Mouse (Mus musculus) kidney, embryonic 14.5 days (tissue): ENCODE data around the gene Coq2. TPM values are rescaled to one million over a fixed set of nuclear protein-coding genes. Genes with fewer than 3 reads are reported as not detected.

Source experiments
- ATAC-seq: fragments of 200-750 bp; cut with Nextera tagmentation; 2 replicates; pipeline ENCODE4 v1.8.0; 2017; ENCODE audit warnings: moderate number of reproducible peaks, mild to moderate bottlenecking, moderate TSS enrichment, moderate library complexity; ENCODE audit not compliant: low FRiP score, low TSS enrichment
- H3K27ac ChIP-seq: fragments of 300-500 bp; sonication (generic); 2 replicates; pipeline ENCODE4 v1.5.1; 2014; ENCODE audit warnings: low read depth, mild to moderate bottlenecking, low read length, moderate library complexity, mixed read lengths
- H3K27me3 ChIP-seq: fragments of 300-500 bp; sonication (generic); 2 replicates; pipeline ENCODE4 v1.6.1; 2014; ENCODE audit warnings: mild to moderate bottlenecking, low read length; ENCODE audit not compliant: control insufficient read depth, insufficient read depth
- H3K36me3 ChIP-seq: fragments of 300-500 bp; sonication (generic); 2 replicates; pipeline ENCODE4 v1.6.1; 2014; ENCODE audit warnings: low read length, mixed read lengths; ENCODE audit not compliant: control insufficient read depth, insufficient read depth
- H3K4me1 ChIP-seq: fragments of 300-500 bp; sonication (generic); 2 replicates; pipeline ENCODE4 v1.6.1; 2014; ENCODE audit warnings: low read length, mixed read lengths; ENCODE audit not compliant: control insufficient read depth, insufficient read depth
- H3K4me2 ChIP-seq: fragments of 300-500 bp; sonication (generic); replicated peaks from 2 replicates; pipeline ENCODE4 v1.6.1; 2014; ENCODE audit warnings: low read depth, mild to moderate bottlenecking, low read length
- H3K4me3 ChIP-seq: fragments of 300-500 bp; sonication (generic); 2 replicates; pipeline ENCODE4 v1.5.1; 2014; ENCODE audit warnings: mild to moderate bottlenecking, low read length
- H3K9ac ChIP-seq: fragments of 300-500 bp; sonication (generic); 2 replicates; pipeline ENCODE4 v1.6.1; 2014; ENCODE audit warnings: low read depth, mild to moderate bottlenecking, low read length, moderate library complexity
- H3K9me3 ChIP-seq: fragments of 300-500 bp; sonication (generic); 2 replicates; pipeline ENCODE4 v1.6.1; 2016; ENCODE audit warnings: low read length; ENCODE audit not compliant: control insufficient read depth
- WGBS: fragments of 180-500 bp; shearing (Covaris S2); extraction: QIAGEN DNeasy Blood & Tissue Kit; methylation state at CpG from one replicate; pipeline ENCODE4 v1.1.7; 2014; 5-methylcytosine and 5-hydroxymethylcytosine counted together
- polyA plus RNA-seq: library from polyadenylated mRNA; unstranded; fragments of >200 nt; fragmentation: Nextera tagmentation; extraction: Ambion mirVana; gene quantifications from 2 replicates; pipeline ENCODE4 v1.2.1, GENCODE M21; 2014

The Coq2 gene
- polyA plus RNA-seq, 1 experiment from 2014 or later, result 76.4 TPM

DNA sequence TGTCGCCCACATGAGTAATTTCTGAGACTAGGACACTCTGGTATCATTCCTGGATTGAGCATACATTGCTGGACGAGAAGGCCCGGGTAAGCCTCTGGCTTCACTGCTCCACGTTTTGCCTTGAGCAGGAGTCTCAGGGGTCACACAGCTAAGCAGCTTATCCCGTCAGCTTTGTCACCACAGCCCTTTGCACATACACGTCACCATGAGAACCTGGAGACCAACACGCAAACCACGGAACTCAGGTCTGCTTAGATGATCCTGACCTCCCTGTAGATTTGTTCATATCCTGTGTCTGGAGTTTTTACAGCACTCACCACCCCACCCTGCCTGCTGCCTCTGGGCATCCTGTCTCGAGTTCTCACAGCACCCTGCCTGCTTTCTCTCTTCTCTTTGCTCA is 54.0 kb downstream of the Coq2 start:
- ATAC-seq, result 0 out of 2 replicates have a peak, but pooled peaks have one; percentile 32
- Histone ChIP-seq H3K27ac (no peak overlapping the region), H3K4me1 (no peaks in the 10 kb centered on the region), H3K4me2 (no peak overlapping the region), H3K27me3 (no peaks in the 10 kb centered on the region), H3K36me3 (no peaks in the 10 kb centered on the region), H3K9me3 (no peaks in the 10 kb centered on the region), H3K9ac (no peak overlapping the region), H3K4me3 (no peak overlapping the region)
- 69% methylated on average over 9 of the region's 9 CpGs for WGBS

DNA sequence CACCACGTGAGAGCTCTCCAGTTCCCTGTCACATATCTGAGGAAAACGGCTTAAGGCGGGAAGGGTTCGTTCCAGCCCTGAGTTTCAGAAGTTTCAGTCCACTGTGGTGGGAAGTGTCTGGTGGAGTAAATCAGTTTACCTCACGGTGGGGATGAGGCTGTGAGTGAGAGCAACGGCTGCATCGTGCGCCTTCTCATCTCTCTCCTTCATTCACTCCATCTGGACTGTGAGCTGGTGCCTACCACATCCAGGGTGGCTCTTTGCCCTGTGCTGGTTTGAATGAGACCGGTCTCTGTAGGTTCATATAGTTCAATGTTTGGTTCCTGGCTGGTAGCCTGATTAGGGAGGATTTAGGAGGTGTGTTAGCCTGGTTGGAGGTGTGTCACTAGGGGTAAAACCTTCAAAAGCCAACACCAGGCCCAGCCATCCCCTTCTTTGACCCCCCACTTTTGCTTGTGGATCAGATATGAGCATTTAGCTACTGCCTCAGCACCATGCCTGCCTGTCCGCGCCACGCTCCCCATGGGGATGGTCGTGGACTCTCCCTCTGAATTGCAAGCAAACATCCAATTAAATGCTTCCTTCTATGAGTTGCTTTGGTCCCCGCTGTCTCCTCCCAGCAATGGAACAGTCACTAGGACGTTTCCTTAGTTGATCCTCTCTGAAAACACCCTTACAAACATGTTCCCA is 55.2 kb downstream of the Coq2 start:
- Histone ChIP-seq H3K9ac (no peak overlapping the region), H3K4me2 (no peak overlapping the region), H3K9me3 (no peaks in the 10 kb centered on the region), H3K4me1 (no peaks in the 10 kb centered on the region), H3K4me3 (no peak overlapping the region), H3K27ac (no peak overlapping the region), H3K36me3 (no peaks in the 10 kb centered on the region), H3K27me3 (no peaks in the 10 kb centered on the region)
- WGBS, result 89% methylated on average over 15 of the region's 15 CpGs
- no peak for ATAC-seq

DNA sequence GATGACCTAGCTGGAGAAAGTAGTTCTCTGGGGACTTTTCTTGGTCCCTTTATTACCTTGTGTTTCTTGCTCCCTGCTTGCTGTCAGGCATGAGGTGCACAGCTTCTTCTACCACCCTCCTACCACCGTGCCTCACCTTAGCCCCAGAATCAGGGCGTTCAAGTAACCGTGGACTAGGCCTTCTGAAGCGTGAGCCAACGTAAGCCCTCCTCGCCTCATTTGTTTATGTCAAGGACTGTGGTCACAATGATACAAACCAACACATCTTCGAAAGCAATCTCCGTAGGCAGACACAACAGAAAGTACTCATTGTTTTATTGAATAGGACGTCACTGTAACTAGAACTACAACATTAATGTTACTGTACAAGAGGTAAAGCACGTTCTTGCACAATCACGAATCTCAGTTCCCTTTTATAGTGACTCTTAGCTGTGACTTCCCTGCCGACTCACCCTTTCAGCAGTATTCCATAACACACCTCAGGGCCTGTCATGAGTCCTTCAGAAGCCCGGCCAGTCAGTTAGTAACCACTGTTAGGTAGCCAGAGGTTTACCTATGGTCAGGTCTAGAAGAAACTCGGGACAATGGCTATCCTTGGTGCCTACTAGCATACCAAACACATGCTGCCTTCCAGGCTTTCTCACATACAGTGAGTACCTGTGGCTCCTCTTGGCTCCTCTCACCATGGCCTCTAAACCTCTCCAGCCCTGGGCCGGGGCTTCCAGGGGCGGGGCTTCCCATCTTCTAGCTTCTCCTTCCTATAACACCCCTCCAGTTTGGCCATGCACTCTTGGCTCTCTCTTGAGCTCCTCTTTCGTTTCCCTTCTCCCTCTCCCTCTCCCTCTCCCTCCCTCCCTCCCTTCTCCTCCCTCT is 60.8 kb downstream of the Coq2 start:
- Histone ChIP-seq H3K27me3 (no peaks in the 10 kb centered on the region), H3K4me3 (no peak overlapping the region), H3K9ac (no peak overlapping the region), H3K4me2 (no peak overlapping the region), H3K9me3 (no peaks in the 10 kb centered on the region), H3K4me1 (no peaks in the 10 kb centered on the region), H3K27ac (no peak overlapping the region), H3K36me3 (no peaks in the 10 kb centered on the region)
- 86% methylated on average over 17 of the region's 17 CpGs for WGBS
- no peak for ATAC-seq

DNA sequence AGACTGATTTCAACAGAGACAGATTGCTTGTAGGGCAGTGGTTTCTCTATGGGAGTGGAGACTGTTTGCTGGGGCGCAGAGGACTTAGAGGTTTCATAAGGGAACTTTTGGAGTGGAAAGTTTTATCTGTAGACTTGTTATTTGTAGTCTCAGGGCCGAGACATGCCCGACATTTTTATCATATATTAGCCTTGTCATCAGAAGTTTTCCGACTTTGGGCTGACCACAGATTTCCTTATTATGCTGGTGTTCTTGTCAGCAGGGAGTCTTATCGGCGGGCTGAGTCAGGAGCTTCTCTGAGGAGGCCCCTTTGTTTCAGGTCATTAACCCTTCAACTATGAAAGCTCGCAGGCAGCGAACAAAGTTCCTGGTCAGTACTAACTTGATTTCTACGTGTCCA is 67.1 kb downstream of the Coq2 start:
- no peaks in the 10 kb centered on the region for H3K9me3 ChIP-seq
- H3K4me2 ChIP-seq, result no peak overlapping the region
- H3K4me3 ChIP-seq, result no peak overlapping the region
- no peaks in the 10 kb centered on the region for H3K27me3 ChIP-seq
- no peaks in the 10 kb centered on the region for H3K36me3 ChIP-seq
- no peak overlapping the region for H3K27ac ChIP-seq
- ATAC-seq, result no peak
- H3K4me1 ChIP-seq, result no peaks in the 10 kb centered on the region
- 77% methylated on average over 9 of the region's 9 CpGs for WGBS
- no peak overlapping the region for H3K9ac ChIP-seq

DNA sequence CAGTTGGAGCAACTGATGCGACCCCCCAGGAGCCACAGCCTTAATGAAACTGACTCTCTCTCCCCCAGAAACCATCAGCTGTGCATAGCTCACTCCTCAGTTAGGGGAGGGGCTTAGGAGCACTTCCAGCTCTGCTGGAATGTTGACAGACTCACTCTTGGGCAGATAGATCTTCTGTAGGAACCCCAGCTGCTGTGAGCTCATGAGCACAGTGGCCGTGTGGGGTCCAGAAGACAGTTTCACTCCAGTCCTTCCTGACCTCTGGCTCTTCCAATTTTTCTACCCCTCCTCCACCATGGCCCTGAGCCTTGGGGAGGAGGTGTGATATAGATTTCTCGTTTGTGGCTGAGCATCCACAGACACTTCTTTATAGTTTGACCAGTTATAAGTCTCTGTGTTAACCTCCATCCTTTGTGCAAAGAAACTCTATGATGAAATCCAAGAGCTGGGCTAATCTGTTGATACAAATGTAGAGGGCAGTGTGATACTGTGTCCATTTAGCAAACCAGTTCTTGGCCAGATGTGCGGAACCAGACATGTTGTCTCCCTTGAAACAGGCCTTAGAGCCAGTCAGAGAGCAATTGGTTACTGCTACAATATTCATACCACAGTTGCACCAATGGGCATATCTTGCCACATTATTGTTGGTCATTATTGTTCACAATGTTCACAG is 67.7 kb downstream of the Coq2 start:
- Histone ChIP-seq H3K4me1 (no peaks in the 10 kb centered on the region), H3K9me3 (no peaks in the 10 kb centered on the region), H3K27ac (no peak overlapping the region; the same call in 1 of the 2 replicates), H3K4me3 (no peak overlapping the region), H3K9ac (no peak overlapping the region), H3K4me2 (no peak overlapping the region), H3K27me3 (no peaks in the 10 kb centered on the region), H3K36me3 (no peaks in the 10 kb centered on the region)
- ATAC-seq, result peak; percentile 71; the same call in 1 of the 2 replicates
- WGBS, result 63% methylated on average over 4 of the region's 4 CpGs

DNA sequence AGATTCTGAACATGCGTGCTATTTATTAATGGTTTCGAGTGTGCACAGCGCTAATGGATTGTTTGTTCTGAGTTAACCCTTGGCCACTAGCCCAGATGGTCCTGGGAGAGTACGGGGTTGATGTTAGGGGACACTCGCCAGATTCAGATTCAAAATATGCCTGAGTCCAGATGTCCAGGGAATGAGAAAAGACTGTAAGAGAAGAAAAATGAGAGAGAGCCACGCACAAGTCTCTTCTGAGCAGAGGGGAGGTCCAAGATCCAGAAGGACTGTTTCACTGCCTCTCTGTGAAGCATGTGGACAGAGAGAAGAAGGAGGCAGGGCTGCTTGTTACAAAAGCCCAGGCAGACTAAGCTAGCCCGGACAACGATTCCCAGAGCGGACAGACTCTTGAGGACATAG is 69.1 kb downstream of the Coq2 start:
- H3K9ac ChIP-seq, result no peak overlapping the region
- H3K4me3 ChIP-seq, result no peak overlapping the region
- H3K36me3 ChIP-seq, result no peaks in the 10 kb centered on the region
- no peaks in the 10 kb centered on the region for H3K9me3 ChIP-seq
- H3K27ac ChIP-seq, result peak overlapping the region; percentile 63
- ATAC-seq, result peak; percentile 83
- H3K4me1 ChIP-seq, result no peaks in the 10 kb centered on the region
- WGBS, result 51% methylated on average over 9 of the region's 9 CpGs
- H3K27me3 ChIP-seq, result no peaks in the 10 kb centered on the region
- H3K4me2 ChIP-seq, result 0 out of 2 replicates have a peak overlapping the region, but pooled peaks have one; percentile 0

Other genes starting within 250 kb of the Coq2 start
- 12.1 and 16.8 TPM in 2 replicates for gene Lin54, start 174.5 kb downstream of the Coq2 start, polyA plus RNA-seq
- 199 and 212 TPM in 2 replicates for gene Cops4, start 156.8 kb downstream of the Coq2 start, polyA plus RNA-seq
- gene Plac8, start 102.9 kb downstream of the Coq2 start, polyA plus RNA-seq, result 105 and 140 TPM in 2 replicates
- 2.4 and 3.5 TPM in 2 replicates for gene Hpse, start 44.6 kb upstream of the Coq2 start, polyA plus RNA-seq
- gene Helq, start 123.5 kb upstream of the Coq2 start, polyA plus RNA-seq, result 19.5 and 22.4 TPM in 2 replicates
- gene Mrps18c, start 123.5 kb upstream of the Coq2 start, polyA plus RNA-seq, result 168 and 209 TPM in 2 replicates
- 31.5 and 33.8 TPM in 2 replicates for gene Abraxas1, start 145.8 kb upstream of the Coq2 start, polyA plus RNA-seq
- gene Gpat3, start 170.6 kb upstream of the Coq2 start, polyA plus RNA-seq, result 0.42 and 0.49 TPM in 2 replicates